Mouse (Mus musculus) left cerebral cortex, postnatal 14 days (tissue): Measurements from ENCODE around the gene Gm20924. TPM values are rescaled to one million over a fixed set of nuclear protein-coding genes. Genes with fewer than 3 reads are reported as not detected.
"Not testable (repeated sequence)": the region's sequence is repeated elsewhere in the genome, so short reads cannot be mapped to it uniquely, and the experiment has no call there.

Experiments
- DNase-seq, 2 experiments: peaks; one replicate each; pipeline ENCODE4 v3.0.0; 2021 to 2022; ENCODE audit warnings: low spot score in 2 of 2, mixed read lengths in 1 of 2
- intact Hi-C: fragments of 180-260 bp; cut with DNase I; formaldehyde crosslinking; loops from one replicate; pipeline ENCODE4 v1.15.1; 2025
- long read RNA-seq, 2 experiments: library from polyadenylated mRNA; stranded (forward); transcript quantifications; one replicate each; pipeline ENCODE4 v2.0.0; 2021
- total RNA-seq, 2 experiments: library from RNA; stranded (reverse); gene quantifications; 2 replicates each; pipeline ENCODE4 v1.2.3; 2021

Gm20924 gene
- total RNA-seq: not detected
- long read RNA-seq, experiment 1: 0 reads
- long read RNA-seq, experiment 2: 0 reads

DNA sequence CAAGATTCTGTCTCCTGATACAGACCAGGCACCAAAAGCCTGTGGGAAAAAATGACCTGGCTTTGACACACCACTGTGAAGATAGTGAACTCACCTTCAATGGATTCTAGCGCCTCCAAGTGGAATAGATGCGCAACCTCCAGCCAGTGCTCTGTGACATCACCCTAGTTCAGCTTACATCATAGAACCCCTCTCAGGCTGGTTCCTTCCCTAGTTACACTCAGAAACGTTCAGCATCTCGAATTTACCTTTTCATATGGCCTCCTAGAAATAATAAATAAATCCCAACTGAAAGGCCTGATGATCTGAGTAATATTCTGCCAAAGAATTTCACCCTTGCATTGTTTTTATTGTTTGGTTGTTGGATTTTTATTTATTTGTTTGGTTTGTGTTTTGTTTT lies at the start of gene Gm20924:
Gene Gm20924 (minus strand): TSS at position 101 of the 400 bp plus-strand sequence.
- DNase-seq, intact Hi-C loops: not testable (repeated sequence)

Other genes with a start within 250 kb of the Gm20924 start
- gene Gm20736, start 170.2 kb upstream of the Gm20924 start, total RNA-seq: not detected